Mouse (Mus musculus) MEL (cell line): ENCODE measurements around the gene Gm11563.

ENCODE experiments used
- CTCF ChIP-seq, 3 experiments: IDR thresholded peaks in 2 of 3; conservative IDR thresholded peaks in 1 of 3; 2 replicates each; pipeline ENCODE4 v1.5.1; 2011 to 2012; ENCODE audit warnings: low read length in 3 of 3, low read depth in 2 of 3, mild to moderate bottlenecking in 2 of 3, improper control_type of control experiment in 1 of 3, inconsistent platforms in 1 of 3, mixed read lengths in 1 of 3, moderate library complexity in 1 of 3; ENCODE audit not compliant: control insufficient read depth in 1 of 3, insufficient read depth in 1 of 3, poor library complexity in 1 of 3, severe bottlenecking in 1 of 3
- TCF12 ChIP-seq: IDR thresholded peaks from 2 replicates; pipeline ENCODE4 v1.6.1; 2014; ENCODE audit warnings: low read depth, mild to moderate bottlenecking, inconsistent platforms, low read length, improper control_type of control experiment, moderate library complexity
- USF1 ChIP-seq: IDR thresholded peaks from 2 replicates; pipeline ENCODE4 v1.6.1; 2014; ENCODE audit warnings: low read depth, mild to moderate bottlenecking, inconsistent platforms, low read length, improper control_type of control experiment, moderate library complexity
- ZC3H11A ChIP-seq: IDR thresholded peaks from 2 replicates; pipeline ENCODE4 v1.6.1; 2012; ENCODE audit warnings: low read depth, mild to moderate bottlenecking, inconsistent platforms, low read length, improper control_type of control experiment

DNA sequence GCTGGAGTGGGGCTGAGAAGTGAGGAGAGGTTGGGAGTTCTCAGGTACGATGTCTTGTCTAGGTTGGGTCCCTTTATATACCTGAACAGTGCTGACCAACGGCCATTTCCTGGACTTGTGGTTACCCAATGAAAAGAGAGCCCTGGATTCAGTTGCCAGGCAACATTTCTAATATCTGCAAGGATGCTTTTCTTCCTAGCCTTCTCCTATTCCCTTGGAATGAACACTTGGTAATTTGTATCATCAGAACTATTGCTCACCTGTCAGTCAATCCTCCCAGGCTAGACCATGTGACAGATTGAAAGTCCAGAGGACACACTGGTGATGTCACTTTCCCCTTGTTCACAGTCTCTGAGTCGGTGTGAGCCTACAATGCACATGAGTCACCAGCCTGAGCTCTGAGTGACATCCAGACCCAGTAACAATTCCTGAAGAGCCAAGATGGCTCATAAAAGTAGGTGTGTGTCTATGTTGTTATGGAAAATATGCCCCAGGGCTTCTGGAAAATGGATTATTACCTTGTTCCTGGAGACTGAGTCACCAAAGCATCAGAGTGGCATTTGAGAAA lies 43.9 kb downstream of the Gm11563 start, which contains the start of gene Krtap2-4:
- no peak for TF ChIP-seq TCF12
- TF ChIP-seq CTCF (IDR thresholded peaks at IDR 0.05 in 2 of 3, conservative IDR thresholded peaks at IDR 0.05 in 1 of 3; ENCODE audit: control insufficient read depth in 1 of 3, insufficient read depth in 1 of 3, low read depth in 2 of 3, low read length in 3 of 3, poor library complexity in 1 of 3, severe bottlenecking in 1 of 3) = no peak
- TF ChIP-seq USF1 = no peak
- TF ChIP-seq ZC3H11A = no peak
